In the genomic region with DNA sequence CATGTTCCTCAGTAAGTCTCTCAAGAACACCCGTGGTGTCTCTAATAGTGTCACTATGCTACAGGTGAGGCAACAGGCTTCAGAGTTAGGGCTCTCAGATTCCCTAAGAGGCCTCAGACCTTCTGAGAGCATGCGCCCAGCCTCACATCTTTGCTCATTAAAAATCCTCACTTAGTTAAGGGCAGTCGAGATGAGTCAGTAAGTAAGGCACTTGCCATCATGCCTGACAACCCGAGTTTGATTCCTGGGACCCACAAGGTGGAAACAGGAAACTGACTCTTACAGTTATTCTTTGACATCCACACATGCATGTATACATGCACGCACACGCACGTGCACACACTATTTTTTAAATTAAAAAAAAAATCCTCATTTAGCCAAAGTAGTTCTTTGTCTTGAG, we compare ENCODE assay signal across 27 mouse cellular contexts. TPM values are rescaled to one million over a fixed set of nuclear protein-coding genes. Genes with fewer than 3 reads are reported as not detected.
DNase-seq lines count a peak whose midpoint lies in the region; ATAC-seq and TF ChIP-seq lines count a peak whose summit lies in the region.
"Had no signal": no experiment of that assay in that cellular context is flagged by ENCODE, and none has a peak within 500 bp of the region (broad histone marks: within the 10 kb centered on the region; RNA-seq: fewer than 3 reads in every experiment).

No protein-coding gene starts in this region.

- peak overlapping the region; percentile 95 for H3K27ac ChIP-seq in gastrocnemius, adult 2 months
- peak overlapping the region; percentile 56 for H3K27ac ChIP-seq in heart, embryonic 15.5 days
- no peak overlapping the region for H3K27ac ChIP-seq in forebrain, embryonic 10.5 days
- H3K27ac ChIP-seq: embryonic facial prominence, embryonic 10.5 days; hindbrain, embryonic 15.5 days; limb, embryonic 15.5 days; midbrain, embryonic 13.5 days had no signal

- H3K27me3 ChIP-seq in heart, embryonic 15.5 days: no peaks in the 10 kb centered on the region
- no peaks in the 10 kb centered on the region for H3K27me3 ChIP-seq in forebrain, embryonic 10.5 days (ENCODE audit: poor library complexity, severe bottlenecking)
- H3K27me3 ChIP-seq: hindbrain, embryonic 15.5 days; limb, embryonic 15.5 days; megakaryocyte, embryonic 14.5 days; midbrain, embryonic 13.5 days; Patski had no signal

- no peaks in the 10 kb centered on the region for H3K36me3 ChIP-seq in heart, embryonic 15.5 days
- H3K36me3 ChIP-seq in forebrain, embryonic 10.5 days (replicated peaks): no peaks in the 10 kb centered on the region
- H3K36me3 ChIP-seq: embryonic facial prominence, embryonic 10.5 days; hindbrain, embryonic 15.5 days; limb, embryonic 15.5 days; midbrain, embryonic 13.5 days had no signal

- TF ChIP-seq CTCF in gastrocnemius, adult 2 months (IDR thresholded peaks at IDR 0.05): no peak

- H3K4me1 ChIP-seq in heart, embryonic 15.5 days (replicated peaks): peaks cover 71% of the 10 kb centered on the region
- peaks cover 29% of the 10 kb centered on the region for H3K4me1 ChIP-seq in forebrain, embryonic 10.5 days

- intact Hi-C loops in gastrocnemius, adult 2 months (cut with DNase I): no loop called here

- H3K9ac ChIP-seq in heart, embryonic 15.5 days: no peak overlapping the region
- H3K9ac ChIP-seq: forebrain, postnatal 0 days; hindbrain, embryonic 15.5 days; limb, embryonic 15.5 days; midbrain, embryonic 13.5 days had no signal

- 70% methylated on average over 7 of the region's 7 CpGs for WGBS in heart, embryonic 15.5 days
- WGBS in forebrain, embryonic 10.5 days: 87% methylated on average over 7 of the region's 7 CpGs

- no peak overlapping the region for H3K4me3 ChIP-seq in gastrocnemius, adult 2 months
- no peak overlapping the region for H3K4me3 ChIP-seq in heart, embryonic 15.5 days
- no peak overlapping the region for H3K4me3 ChIP-seq in forebrain, embryonic 10.5 days
- H3K4me3 ChIP-seq: embryonic facial prominence, embryonic 10.5 days; hindbrain, embryonic 15.5 days; limb, embryonic 15.5 days; megakaryocyte, embryonic 14.5 days; midbrain, embryonic 13.5 days had no signal

- no peak for ATAC-seq in heart, embryonic 15.5 days (replicated peaks; ENCODE audit: insufficient number of reproducible peaks, insufficient read depth, low FRiP score, low read depth)
- ATAC-seq: forebrain, postnatal 0 days; intestine, embryonic 16.5 days; midbrain, embryonic 13.5 days; Patski had no signal

- no peak overlapping the region for H3K4me2 ChIP-seq in heart, embryonic 15.5 days
- H3K4me2 ChIP-seq: hindbrain, embryonic 15.5 days; limb, embryonic 15.5 days; midbrain, embryonic 13.5 days had no signal

- no peak for DNase-seq in gastrocnemius, adult 2 months
- no peak for DNase-seq in gastrocnemius, adult 8-10 months (ENCODE audit: low spot score in 2 of 2)
- DNase-seq in heart, adult 18-20 months: no peak
- DNase-seq in thymus, postnatal 14 days: peak; percentile 35
- no peak for DNase-seq in thymus, postnatal 4 days
- DNase-seq in lung, postnatal 4 days: no peak
- DNase-seq in forebrain, embryonic 10.5 days (ENCODE audit: extremely low spot score, low spot score): no peak
- DNase-seq: adrenal gland, adult 2 months; cerebellum, adult 11 months; cerebellum, postnatal 10 days; forebrain, postnatal 0 days; heart, postnatal 14 days; kidney, adult 9 months; kidney, postnatal 14 days; left cerebral cortex, postnatal 4 days; lung, adult 18-20 months; lung, postnatal 10 days; right cerebral cortex, postnatal 14 days had no signal

- no peaks in the 10 kb centered on the region for H3K9me3 ChIP-seq in heart, embryonic 15.5 days (replicated peaks)
- H3K9me3 ChIP-seq in forebrain, embryonic 10.5 days: no peaks in the 10 kb centered on the region
- H3K9me3 ChIP-seq: embryonic facial prominence, embryonic 10.5 days; G1E; hindbrain, embryonic 15.5 days; limb, embryonic 15.5 days; megakaryocyte, embryonic 14.5 days; midbrain, embryonic 13.5 days had no signal

RNA-seq across cellular contexts. Expression of a gene that starts 26.0 kb away (rescaled TPM):
- 100 to 1,000 TPM; 139 to 145 TPM for total RNA-seq in gastrocnemius, adult 2 months (2021)
- 100 to 1,000 TPM; 136 to 186 (median 155) TPM for total RNA-seq in gastrocnemius, adult 8-10 months (2022)
- polyA plus RNA-seq in heart, embryonic 15.5 days (2015; fragmentation: Nextera tagmentation; extraction: Ambion mirVana): 25.3 and 34.6 TPM in 2 replicates
- total RNA-seq in heart, adult 18-20 months (2021): 10 to 100 TPM; 55.0 to 60.1 TPM
- polyA plus RNA-seq in forebrain, embryonic 10.5 days (2016; fragmentation: Nextera tagmentation; extraction: Ambion mirVana): 14.9 and 16.2 TPM in 2 replicates

RNA-seq across cellular contexts. Expression of a gene that starts 34.7 kb away (rescaled TPM):
- 10 to 100 TPM; 11.7 to 15.8 TPM for total RNA-seq in gastrocnemius, adult 2 months (2021)
- 10 to 100 TPM; 10.9 to 16.8 (median 11.0) TPM for total RNA-seq in gastrocnemius, adult 8-10 months (2022)
- polyA plus RNA-seq in heart, embryonic 15.5 days (2015; fragmentation: Nextera tagmentation; extraction: Ambion mirVana): 6.1 and 11.9 TPM in 2 replicates
- total RNA-seq in heart, adult 18-20 months (2021): 10 to 100 TPM; 17.2 to 23.0 TPM
- polyA plus RNA-seq in forebrain, embryonic 10.5 days (2016; fragmentation: Nextera tagmentation; extraction: Ambion mirVana): 1.7 TPM in 2 replicates

RNA-seq across cellular contexts. Expression of a gene that starts 53.7 kb away (rescaled TPM):
- total RNA-seq in gastrocnemius, adult 2 months (2021): 1 to 10 TPM; 4.3 to 6.9 TPM
- total RNA-seq in gastrocnemius, adult 8-10 months (2022): 1 to 10 TPM; 4.3 to 8.2 (median 5.7) TPM
- 5.5 and 8.1 TPM in 2 replicates for polyA plus RNA-seq in heart, embryonic 15.5 days (2015; fragmentation: Nextera tagmentation; extraction: Ambion mirVana)
- total RNA-seq in heart, adult 18-20 months (2021): 10 to 100 TPM in 1 of 2 experiments, 1 to 10 TPM in 1; 9.8 to 13.4 TPM
- 2.8 and 3.0 TPM in 2 replicates for polyA plus RNA-seq in forebrain, embryonic 10.5 days (2016; fragmentation: Nextera tagmentation; extraction: Ambion mirVana)
